Mouse (Mus musculus): ENCODE data around the gene Hspa1a. TPM values are rescaled to one million over a fixed set of nuclear protein-coding genes. Genes with fewer than 3 reads are reported as not detected.
"Not testable (repeated sequence)": the region's sequence is repeated elsewhere in the genome, so short reads cannot be mapped to it uniquely, and the experiment has no call there.

The Hspa1a gene
- total RNA-seq, 2 experiments from 2014 or later: 6.8 to 14.1 TPM

- H3K27ac ChIP-seq: no peak overlapping the region
- no peak overlapping the region for H3K4me3 ChIP-seq
- DNase-seq: no peak
- TF ChIP-seq CTCF (IDR thresholded peaks at IDR 0.05): peak; percentile 48
- intact Hi-C loops (cut with DNase I): no loop called here
These were observed 15.6 kb downstream of the Hspa1a start for GRCm38 (mm10) chr17:34956340-34956739.

GRCm38 (mm10) chr17:34955884-34956283, 16.1 kb downstream of the Hspa1a start:
- Histone ChIP-seq H3K4me3 (no peak overlapping the region), H3K27ac (no peak overlapping the region)
- TF ChIP-seq CTCF (IDR thresholded peaks at IDR 0.05): no peak
- intact Hi-C loops (cut with DNase I): loop anchor here (1.0 kb wide), 1 partner anchor 22 kb away; no protein-coding TSS in a partner anchor
- DNase-seq: no peak

GRCm38 (mm10) chr17:34954831-34955230, 17.1 kb downstream of the Hspa1a start:
- DNase-seq: no peak
- Histone ChIP-seq H3K4me3 (no peak overlapping the region), H3K27ac (no peak overlapping the region)
- intact Hi-C loops (cut with DNase I): loop anchor here (1.0 kb wide), 1 partner anchor 23 kb away; no protein-coding TSS in a partner anchor
- no peak for TF ChIP-seq CTCF (IDR thresholded peaks at IDR 0.05)

- DNase-seq: no peak
- H3K27ac ChIP-seq: no peak overlapping the region
- no peak for TF ChIP-seq CTCF (IDR thresholded peaks at IDR 0.05)
- H3K4me3 ChIP-seq: no peak overlapping the region
- intact Hi-C loops (cut with DNase I): no loop called here
These were observed 18.1 kb downstream of the Hspa1a start for GRCm38 (mm10) chr17:34953904-34954303.

GRCm38 (mm10) chr17:34953258-34953657, 18.7 kb downstream of the Hspa1a start:
- DNase-seq: no peak
- no peak for TF ChIP-seq CTCF (IDR thresholded peaks at IDR 0.05)
- intact Hi-C loops (cut with DNase I): no loop called here
- H3K27ac ChIP-seq: no peak overlapping the region
- no peak overlapping the region for H3K4me3 ChIP-seq

GRCm38 (mm10) chr17:34952378-34953040, 19.4 kb downstream of the Hspa1a start:
- intact Hi-C loops (cut with DNase I): loop anchor here (1.0 kb wide), 1 partner anchor 29 kb away; the partner anchor contains the start of gene Lsm2
- TF ChIP-seq CTCF (IDR thresholded peaks at IDR 0.05): peak; percentile 87
- H3K4me3 ChIP-seq: peak overlapping the region; percentile 96
- peak; percentile 86 for DNase-seq
- peak overlapping the region; percentile 95 for H3K27ac ChIP-seq

GRCm38 (mm10) chr17:34951636-34952377, 20.1 kb downstream of the Hspa1a start:
- TF ChIP-seq CTCF (IDR thresholded peaks at IDR 0.05): no peak
- no peak for DNase-seq
- H3K27ac ChIP-seq: peak overlapping the region; percentile 95
- intact Hi-C loops (cut with DNase I): loop anchor here (1.0 to 2.0 kb wide), 2 partner anchors 21 to 29 kb away; partner anchors contain the start of genes Lsm2 and Neu1
- H3K4me3 ChIP-seq: peak overlapping the region; percentile 96

GRCm38 (mm10) chr17:34950514-34951455, 21.2 kb downstream of the Hspa1a start:
- H3K27ac ChIP-seq: peak overlapping the region; percentile 95; the same call in 1 of the 2 replicates

GRCm38 (mm10) chr17:34949553-34949969, 22.4 kb downstream of the Hspa1a start:
- Histone ChIP-seq H3K4me3 (no peak overlapping the region), H3K27ac (no peak overlapping the region)
- no peak for TF ChIP-seq CTCF (IDR thresholded peaks at IDR 0.05)
- intact Hi-C loops (cut with DNase I): no loop called here
- DNase-seq: no peak

More at GRCm38 (mm10) chr17:34950514-34951455, 21.2 kb downstream of the Hspa1a start:
- intact Hi-C loops (cut with DNase I): loop anchor here (2.0 kb wide), 1 partner anchor 20 kb away; the partner anchor contains the start of gene Neu1
- peak overlapping the region; percentile 96 for H3K4me3 ChIP-seq
- DNase-seq: no peak
- peak; percentile 27; the same call in 1 of the 2 replicates for TF ChIP-seq CTCF (IDR thresholded peaks at IDR 0.05)

GRCm38 (mm10) chr17:34948721-34949552, 23.0 kb downstream of the Hspa1a start:
- H3K4me3 ChIP-seq; H3K27ac ChIP-seq; DNase-seq; intact Hi-C loops (cut with DNase I): not testable (repeated sequence)

- intact Hi-C loops (cut with DNase I): no loop called here
- TF ChIP-seq CTCF (IDR thresholded peaks at IDR 0.05): peak; percentile 55
- DNase-seq: no peak
- H3K4me3 ChIP-seq: no peak overlapping the region
- H3K27ac ChIP-seq: no peak overlapping the region
These were observed 24.4 kb downstream of the Hspa1a start for GRCm38 (mm10) chr17:34947606-34948005.

Data from gastrocnemius, adult 2 months (tissue).